Mouse (Mus musculus): ENCODE measurements around the gene Ifitm2.
A peak's percentile ranks its signal among the peaks of the same experiment; 100 is the strongest.

DNA sequence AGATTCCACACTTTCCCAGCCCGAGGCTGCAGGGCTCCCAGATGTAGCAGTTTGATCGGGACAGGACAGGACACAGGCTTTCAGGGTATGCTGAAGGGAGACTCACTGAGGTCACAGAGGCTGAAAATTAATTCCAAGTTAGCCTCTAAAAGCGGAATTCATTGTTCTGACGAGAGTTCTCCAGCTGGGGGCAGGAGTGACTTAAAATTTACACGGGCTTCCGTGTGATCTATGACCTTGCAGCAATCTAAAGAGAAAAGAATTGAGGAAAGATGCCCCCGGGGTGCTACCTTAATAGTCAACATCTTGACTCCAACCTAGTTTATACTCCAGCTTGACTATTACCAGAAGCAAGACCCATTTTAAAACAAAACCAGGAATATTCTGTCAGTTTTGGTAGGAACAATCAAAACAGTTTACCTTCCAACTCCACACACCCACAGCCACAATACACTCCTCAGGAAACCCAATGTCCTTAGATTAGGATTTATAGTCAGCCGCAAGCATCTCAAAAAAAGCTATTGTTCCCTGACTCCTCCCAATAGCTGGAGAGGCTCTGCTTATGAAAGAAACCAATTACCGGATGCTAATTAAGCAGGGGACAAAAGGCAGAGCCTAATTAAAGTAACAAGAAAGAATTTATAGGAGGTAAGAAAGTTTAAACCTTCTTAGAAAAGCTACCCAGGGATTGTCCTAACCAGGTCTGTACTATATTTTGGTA lies 3.6 kb upstream of the Ifitm2 start:
- TF ChIP-seq POLR2A (IDR thresholded peaks at IDR 0.05; ENCODE audit: low read depth, low read length), result no peak
- peak; percentile 17; the same call in 1 of the 2 replicates for TF ChIP-seq CTCF (IDR thresholded peaks at IDR 0.05; ENCODE audit: extremely low read depth, insufficient read length, insufficient replicate concordance, low read depth, low read length)

Measured in small intestine, adult 2 months (tissue).